Mouse (Mus musculus) T-helper 1 cell (primary cell): Measurements from ENCODE around the gene Iltifb.
"Not testable (repeated sequence)": the region's sequence is repeated elsewhere in the genome, so short reads cannot be mapped to it uniquely, and the experiment has no call there.

Experiments used
- in situ Hi-C: fragments of 300-600 bp; cut with MboI, MseI; formaldehyde crosslinking; loops from one replicate; pipeline ENCODE4 v1.15.1; 2025; ENCODE audit warnings: high pct_unique_total_duplicates

The Iltifb gene

DNA sequence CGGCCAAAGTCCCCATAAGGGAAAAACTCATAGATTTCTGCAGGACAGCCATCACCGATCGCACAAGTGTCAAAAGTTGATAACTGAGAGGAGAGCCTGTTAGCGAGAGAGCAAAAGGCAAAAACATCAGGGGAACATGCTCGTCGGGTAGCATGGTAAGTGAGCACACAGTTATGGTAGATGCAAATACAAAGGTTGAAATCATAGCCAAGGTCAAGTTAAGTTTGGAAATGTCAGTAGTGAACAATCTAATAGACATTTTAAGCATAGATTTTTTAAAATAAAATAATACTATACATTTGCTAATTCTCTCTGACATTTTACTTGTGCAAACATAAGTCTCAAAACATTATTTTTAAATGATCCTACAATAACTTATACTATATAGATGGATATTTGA lies at the start of gene Iltifb:
Gene Iltifb, minus strand, starts transcription at position 101 of the 400 bp plus-strand sequence.
- in situ Hi-C loops: loop anchor here (5.0 kb wide), 1 partner anchor 88 kb away; no protein-coding TSS in a partner anchor

DNA sequence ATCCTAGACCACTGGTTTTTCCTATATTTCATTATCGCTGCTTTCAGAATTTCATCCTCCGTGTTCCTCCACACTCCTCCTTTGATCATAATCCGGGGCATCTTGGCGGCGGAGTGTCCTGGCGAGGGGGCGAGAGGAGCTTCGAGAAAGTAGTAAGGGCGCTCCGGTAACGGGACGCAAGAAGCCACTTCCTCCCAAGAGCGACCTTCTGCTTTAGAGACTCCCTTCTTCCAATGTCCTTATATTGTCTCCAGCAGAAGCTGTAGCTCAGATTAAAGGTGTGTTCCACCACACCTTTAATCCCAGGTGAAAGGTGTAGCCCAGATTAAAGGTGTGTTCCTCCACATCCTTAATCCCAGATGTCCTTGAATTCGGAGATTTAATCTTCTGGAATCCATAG lies 48.3 kb upstream of the Iltifb start, which contains the start of gene Gm9046:
Gene Gm9046, minus strand, starts transcription at position 101 of the 400 bp plus-strand sequence.
- in situ Hi-C loops: loop anchor here (25.0 kb wide), 1 partner anchor 1481 kb away; no protein-coding TSS in a partner anchor

DNA sequence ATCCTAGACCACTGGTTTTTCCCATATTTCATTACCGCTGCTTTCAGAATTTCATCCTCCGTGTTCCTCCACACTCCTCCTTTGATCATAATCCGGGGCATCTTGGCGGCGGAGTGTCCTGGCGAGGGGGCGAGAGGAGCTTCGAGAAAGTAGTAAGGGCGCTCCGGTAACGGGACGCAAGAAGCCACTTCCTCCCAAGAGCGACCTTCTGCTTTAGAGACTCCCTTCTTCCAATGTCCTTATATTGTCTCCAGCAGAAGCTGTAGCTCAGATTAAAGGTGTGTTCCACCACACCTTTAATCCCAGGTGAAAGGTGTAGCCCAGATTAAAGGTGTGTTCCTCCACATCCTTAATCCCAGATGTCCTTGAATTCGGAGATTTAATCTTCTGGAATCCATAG lies 42.9 kb upstream of the Iltifb start, which contains the start of gene Gm9045:
Gene Gm9045, minus strand, starts transcription at position 101 of the 400 bp plus-strand sequence.
- in situ Hi-C loops: loop anchor here (5.0 to 25.0 kb wide), 2 partner anchors 90 to 1475 kb away; no protein-coding TSS in a partner anchor

DNA sequence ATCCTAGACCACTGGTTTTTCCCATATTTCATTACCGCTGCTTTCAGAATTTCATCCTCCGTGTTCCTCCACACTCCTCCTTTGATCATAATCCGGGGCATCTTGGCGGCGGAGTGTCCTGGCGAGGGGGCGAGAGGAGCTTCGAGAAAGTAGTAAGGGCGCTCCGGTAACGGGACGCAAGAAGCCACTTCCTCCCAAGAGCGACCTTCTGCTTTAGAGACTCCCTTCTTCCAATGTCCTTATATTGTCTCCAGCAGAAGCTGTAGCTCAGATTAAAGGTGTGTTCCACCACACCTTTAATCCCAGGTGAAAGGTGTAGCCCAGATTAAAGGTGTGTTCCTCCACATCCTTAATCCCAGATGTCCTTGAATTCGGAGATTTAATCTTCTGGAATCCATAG lies 37.5 kb upstream of the Iltifb start, which contains the start of gene Gm9044:
Gene Gm9044, minus strand, starts transcription at position 101 of the 400 bp plus-strand sequence.
- in situ Hi-C loops: loop anchor here (25.0 kb wide), 1 partner anchor 1470 kb away; no protein-coding TSS in a partner anchor

DNA sequence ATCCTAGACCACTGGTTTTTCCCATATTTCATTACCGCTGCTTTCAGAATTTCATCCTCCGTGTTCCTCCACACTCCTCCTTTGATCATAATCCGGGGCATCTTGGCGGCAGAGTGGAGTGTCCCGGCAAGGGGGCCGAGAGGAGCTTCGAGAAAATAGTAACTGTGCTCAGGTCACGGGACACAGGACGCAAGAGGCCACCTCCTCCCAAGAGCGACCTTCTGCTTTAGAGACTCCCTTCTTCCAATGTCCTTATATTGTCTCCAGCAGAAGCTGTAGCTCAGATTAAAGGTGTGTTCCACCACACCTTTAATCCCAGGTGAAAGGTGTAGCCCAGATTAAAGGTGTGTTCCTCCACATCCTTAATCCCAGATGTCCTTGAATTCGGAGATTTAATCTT lies 32.0 kb upstream of the Iltifb start, which contains the start of gene Gm9040:
Gene Gm9040, minus strand, starts transcription at position 101 of the 400 bp plus-strand sequence.
- in situ Hi-C loops: loop anchor here (25.0 kb wide), 1 partner anchor 1465 kb away; no protein-coding TSS in a partner anchor

DNA sequence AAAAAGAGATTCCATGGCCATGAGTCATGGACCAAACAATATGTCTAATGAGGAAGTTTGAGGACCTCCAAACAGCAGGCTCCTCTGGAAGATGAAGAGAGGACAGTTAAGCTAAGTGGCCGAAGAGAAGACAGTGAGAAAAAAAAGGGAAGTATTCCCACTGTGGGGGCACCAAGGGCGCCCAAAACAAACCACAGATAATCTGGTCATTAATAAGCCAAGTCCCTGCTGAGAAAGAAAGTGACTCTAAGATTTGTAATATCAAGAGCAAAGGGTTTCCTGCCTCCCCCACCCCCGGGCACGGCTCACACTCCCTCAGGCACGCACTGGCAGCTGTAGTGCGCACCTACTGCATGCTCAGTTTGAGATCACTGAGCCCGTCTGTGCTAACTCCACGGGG lies 24.2 kb upstream of the Iltifb start:
- in situ Hi-C loops: no loop called here

DNA sequence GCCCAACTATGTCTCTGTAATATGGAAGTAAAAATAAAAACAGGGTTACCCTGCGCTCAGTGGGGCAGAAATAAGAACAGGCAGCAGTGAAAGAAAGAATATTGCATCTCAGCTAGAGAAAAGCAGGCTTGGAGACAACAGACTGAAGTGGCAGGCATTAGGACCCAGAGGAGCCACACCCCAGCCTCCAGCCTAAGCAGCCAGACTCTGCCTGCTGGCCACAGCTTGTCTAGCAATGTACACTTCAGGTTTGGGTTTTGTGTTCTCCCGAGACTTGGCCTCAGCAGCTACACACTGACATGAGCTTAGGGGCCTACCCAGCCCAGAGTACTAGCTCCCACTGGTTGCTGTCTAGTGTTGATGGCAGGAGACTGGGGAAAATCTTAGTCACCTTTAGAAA lies 7.3 kb upstream of the Iltifb start:
- in situ Hi-C loops: not testable (repeated sequence)

DNA sequence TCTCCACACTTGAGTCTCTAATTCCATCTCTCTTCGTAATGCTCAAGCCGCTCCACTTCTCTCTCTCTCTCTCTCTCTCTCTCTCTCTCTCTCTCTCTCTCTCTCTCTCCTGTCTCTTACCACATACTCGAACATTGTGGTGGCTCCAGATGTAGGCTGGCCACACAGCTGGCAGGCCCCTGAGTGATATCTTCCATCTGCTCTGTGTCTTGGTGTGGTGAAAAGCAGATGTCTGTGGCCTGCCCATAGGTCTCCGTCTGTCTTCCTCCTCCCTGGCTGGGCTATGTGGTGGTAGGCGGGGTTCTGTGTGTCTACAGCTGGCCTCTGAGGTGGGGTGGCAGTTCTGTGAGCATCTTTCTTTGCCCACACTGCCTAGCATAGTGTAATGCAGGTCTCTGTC lies 11.8 kb downstream of the Iltifb start:
- in situ Hi-C loops: not testable (repeated sequence)

DNA sequence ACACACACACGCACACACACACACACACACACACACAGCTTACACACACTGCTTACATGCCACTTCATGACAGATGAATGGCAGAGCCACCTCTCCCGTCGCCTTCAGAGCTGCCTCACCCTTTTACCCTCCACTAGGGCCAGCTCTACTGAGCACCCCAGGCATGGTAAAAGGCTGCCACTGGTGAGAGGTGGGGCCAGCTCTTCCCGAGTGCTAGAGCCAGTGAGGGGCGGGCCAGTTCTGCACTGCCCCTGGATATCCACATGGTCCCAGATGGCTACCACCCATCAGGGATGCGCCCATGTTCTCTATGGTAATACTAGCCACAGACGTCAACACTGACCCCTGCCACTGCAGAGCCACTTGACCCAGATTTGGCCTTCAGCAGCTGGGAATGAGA lies 12.3 kb downstream of the Iltifb start:
- in situ Hi-C loops: not testable (repeated sequence)

DNA sequence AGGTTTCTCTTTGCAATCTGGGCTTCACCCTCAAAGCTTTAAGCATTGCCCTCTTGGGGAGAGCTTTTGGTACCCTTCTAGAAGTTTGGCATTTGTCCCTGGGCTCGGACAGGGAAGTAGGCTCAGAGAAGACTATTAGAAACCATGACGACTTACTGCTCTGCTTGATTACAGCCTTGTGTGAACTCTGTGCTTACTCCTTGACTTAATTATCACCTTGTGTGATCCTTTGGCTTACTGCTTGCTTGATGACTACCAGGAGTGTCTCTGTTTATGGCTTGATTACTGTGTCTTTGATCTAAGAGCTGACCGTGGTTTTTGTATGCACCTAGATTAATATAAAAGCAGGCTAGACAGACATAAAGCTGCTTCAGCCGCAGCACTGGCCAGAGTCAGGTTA lies 16.8 kb downstream of the Iltifb start:
- in situ Hi-C loops: not testable (repeated sequence)

DNA sequence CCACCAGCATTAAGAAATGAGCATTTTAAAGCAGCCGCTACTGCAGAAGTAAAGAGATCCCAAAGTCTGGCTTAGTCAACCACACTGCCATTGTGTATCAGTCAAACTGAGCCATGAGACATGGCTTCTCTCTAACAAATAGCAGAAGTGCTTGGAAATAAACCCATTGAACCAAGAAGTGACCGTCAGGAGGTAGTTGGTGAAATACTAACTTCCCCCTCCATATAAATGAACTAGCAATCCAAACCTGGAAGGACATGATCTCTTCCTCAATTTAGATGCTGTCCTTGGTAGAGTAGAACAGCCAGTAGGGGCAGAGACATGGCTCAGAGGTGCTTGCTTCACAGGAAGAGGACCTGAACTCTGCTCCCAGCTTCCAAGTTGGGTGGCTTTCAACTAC lies 23.4 kb downstream of the Iltifb start:
- in situ Hi-C loops: not testable (repeated sequence)

DNA sequence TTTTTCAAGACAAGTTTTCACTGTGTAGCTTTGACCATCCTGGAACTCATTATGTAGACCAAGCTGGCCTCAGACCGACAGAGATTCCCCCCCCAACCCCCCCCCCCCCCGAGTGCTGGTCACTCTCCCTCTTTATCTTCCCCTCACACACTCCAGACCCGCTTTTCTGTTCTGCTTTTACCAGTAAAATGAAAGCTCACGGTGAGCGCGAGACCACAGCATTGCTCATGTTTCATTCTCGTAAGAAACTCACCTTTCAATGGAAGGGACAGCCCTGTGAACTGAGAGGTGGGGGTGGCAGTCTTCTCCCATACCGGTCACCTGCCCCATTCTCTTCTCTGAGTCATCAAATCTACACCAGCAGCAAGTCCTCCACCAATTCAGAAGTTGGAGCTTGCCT lies 26.0 kb downstream of the Iltifb start:
- in situ Hi-C loops: not testable (repeated sequence)

DNA sequence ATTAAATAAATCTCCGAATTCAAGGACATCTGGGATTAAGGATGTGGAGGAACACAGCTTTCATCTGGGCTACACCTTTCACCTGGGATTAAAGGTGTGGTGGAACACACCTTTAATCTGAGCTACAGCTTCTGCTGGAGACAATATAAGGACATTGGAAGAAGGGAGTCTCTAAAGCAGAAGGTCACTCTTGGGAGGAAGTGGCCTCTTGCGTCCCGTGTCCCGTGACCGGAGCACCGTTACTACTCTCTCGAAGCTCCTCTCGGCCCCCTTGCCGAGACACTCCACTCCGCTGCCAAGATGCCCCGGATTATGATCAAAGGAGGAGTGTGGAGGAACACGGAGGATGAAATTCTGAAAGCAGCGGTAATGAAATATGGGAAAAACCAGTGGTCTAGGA lies 36.5 kb downstream of the Iltifb start, which contains the start of gene Gm32802:
Gene Gm32802, plus strand, starts transcription at position 301 of the 400 bp plus-strand sequence.
- in situ Hi-C loops: not testable (repeated sequence)

DNA sequence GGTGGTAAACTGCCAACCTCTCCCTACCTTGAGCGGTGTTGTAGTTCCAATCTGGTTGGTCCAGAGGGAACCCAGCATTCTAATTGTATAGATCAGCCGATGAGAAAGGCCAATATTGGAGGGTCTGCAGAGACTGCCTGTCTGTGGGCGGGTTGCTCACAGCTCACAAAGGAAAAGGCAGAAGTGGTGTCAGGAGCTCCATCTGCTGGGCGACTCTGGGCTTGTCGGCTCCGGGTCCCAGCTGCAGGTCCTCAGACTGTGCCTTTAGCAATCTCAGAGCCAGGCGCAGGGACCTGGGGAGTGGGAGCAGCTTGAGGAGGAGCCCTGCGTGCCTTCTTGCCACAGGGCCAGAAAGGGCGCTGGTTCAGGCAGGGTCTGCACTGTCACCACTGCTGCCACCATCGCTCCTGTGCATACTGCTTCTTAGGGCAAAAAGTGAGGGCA lies 44.0 kb downstream of the Iltifb start:
- in situ Hi-C loops: no loop called here

DNA sequence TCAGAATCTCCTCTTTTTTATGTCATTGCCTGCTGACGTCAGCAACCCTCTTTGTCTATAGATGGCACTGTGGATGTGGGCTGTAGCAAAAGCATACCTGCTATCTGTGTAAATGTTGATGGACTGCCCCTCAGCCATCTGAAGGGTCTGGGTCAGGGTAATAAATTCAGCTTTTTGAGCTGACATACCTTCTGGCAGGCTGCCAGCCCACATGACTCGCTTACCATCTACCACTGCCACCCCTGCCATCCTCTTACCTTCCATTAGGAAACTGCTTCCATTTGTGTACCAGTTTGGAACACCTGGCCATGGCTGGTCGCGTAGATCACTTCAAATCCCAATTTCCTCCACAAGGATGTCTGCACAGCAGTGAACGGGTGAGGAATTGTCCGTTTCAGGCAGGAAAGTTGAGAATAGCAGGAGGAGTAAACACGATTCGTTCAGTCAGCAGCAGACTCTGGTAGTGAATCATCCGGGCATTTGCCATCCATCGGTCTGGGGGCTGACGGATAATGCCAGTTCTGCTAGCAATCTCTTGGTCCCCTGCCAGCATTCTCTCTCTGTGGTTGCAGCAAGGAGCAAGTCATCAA lies 45.7 kb downstream of the Iltifb start:
- in situ Hi-C loops: loop anchor here (5.0 kb wide), 1 partner anchor 88 kb away; the partner anchor contains the start of gene Gm9045

DNA sequence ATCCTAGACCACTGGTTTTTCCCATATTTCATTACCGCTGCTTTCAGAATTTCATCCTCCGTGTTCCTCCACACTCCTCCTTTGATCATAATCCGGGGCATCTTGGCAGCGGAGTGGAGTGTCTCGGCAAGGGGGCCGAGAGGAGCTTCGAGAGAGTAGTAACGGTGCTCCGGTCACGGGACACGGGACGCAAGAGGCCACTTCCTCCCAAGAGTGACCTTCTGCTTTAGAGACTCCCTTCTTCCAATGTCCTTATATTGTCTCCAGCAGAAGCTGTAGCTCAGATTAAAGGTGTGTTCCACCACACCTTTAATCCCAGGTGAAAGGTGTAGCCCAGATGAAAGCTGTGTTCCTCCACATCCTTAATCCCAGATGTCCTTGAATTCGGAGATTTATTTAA lies 54.2 kb downstream of the Iltifb start, which contains the start of gene Gm32717:
Gene Gm32717, minus strand, starts transcription at position 101 of the 400 bp plus-strand sequence.
- in situ Hi-C loops: not testable (repeated sequence)
